Comparison of ENCODE assay signal across 19 mouse cellular contexts in genomic region chr5:122555107-122555506, GRCm38 (mm10).
"Had no signal": no experiment of that assay in that cellular context is flagged by ENCODE, and none has a peak within 500 bp of the region (broad histone marks: within the 10 kb centered on the region; RNA-seq: fewer than 3 reads in every experiment).

No protein-coding gene starts in this region.

- H3K4me3 ChIP-seq: intestine, embryonic 15.5 days; layer of hippocampus, adult 2 months; megakaryocyte, embryonic 14.5 days; midbrain, embryonic 10.5 days had no signal

- H3K9me3 ChIP-seq: intestine, embryonic 15.5 days; megakaryocyte, embryonic 14.5 days; midbrain, embryonic 10.5 days had no signal

- H3K4me2 ChIP-seq: intestine, embryonic 15.5 days; lung, embryonic 14.5 days had no signal

- H3K27me3 ChIP-seq: intestine, embryonic 15.5 days had no signal

- H3K4me1 ChIP-seq: megakaryocyte, embryonic 14.5 days had no signal

- ATAC-seq: intestine, embryonic 15.5 days; lung, postnatal 0 days had no signal

- DNase-seq: kidney, adult 11 months; kidney, adult 9 months; kidney, postnatal 25 days; layer of hippocampus, adult 9-11 months; lung, embryonic 14.5 days; lung, postnatal 36 days; midbrain, embryonic 14.5 days; right cerebral cortex, adult 18-20 months; right cerebral cortex, postnatal 14 days; right cerebral cortex, postnatal 4 days; thymus, adult 2 months; thymus, postnatal 25 days had no signal

- H3K27ac ChIP-seq: intestine, embryonic 15.5 days; kidney, postnatal 0 days; layer of hippocampus, adult 2 months; midbrain, embryonic 10.5 days; stomach, postnatal 0 days had no signal

- H3K9ac ChIP-seq: intestine, embryonic 15.5 days; lung, embryonic 14.5 days had no signal
